Mouse (Mus musculus) limb, embryonic 10.5 days (tissue): Measurements from ENCODE around the gene E130308A19Rik. TPM values are rescaled to one million over a fixed set of nuclear protein-coding genes. Genes with fewer than 3 reads are reported as not detected.

Source experiments
- DNase-seq: peaks from one replicate; pipeline ENCODE4 v3.0.0-alpha.2; 2017; ENCODE audit warnings: low spot score
- H3K27ac ChIP-seq: fragments of 300-500 bp; sonication (generic); 2 replicates; pipeline ENCODE4 v1.5.1; 2016; ENCODE audit warnings: mild to moderate bottlenecking
- H3K27me3 ChIP-seq: fragments of 300-500 bp; sonication (generic); 2 replicates; pipeline ENCODE4 v1.6.1; 2016; ENCODE audit warnings: low read depth, mild to moderate bottlenecking; ENCODE audit not compliant: poor library complexity, severe bottlenecking
- H3K36me3 ChIP-seq: fragments of 300-500 bp; sonication (generic); 2 replicates; pipeline ENCODE4 v1.6.1; 2016; ENCODE audit warnings: mild to moderate bottlenecking, moderate library complexity
- H3K4me1 ChIP-seq: fragments of 300-500 bp; sonication (generic); 2 replicates; pipeline ENCODE4 v1.6.1; 2016
- H3K4me3 ChIP-seq: fragments of 300-500 bp; sonication (generic); 2 replicates; pipeline ENCODE4 v1.5.1; 2016; ENCODE audit warnings: mild to moderate bottlenecking, moderate library complexity
- H3K9me3 ChIP-seq: fragments of 300-500 bp; sonication (generic); replicated peaks from 2 replicates; pipeline ENCODE4 v1.6.1; 2016; ENCODE audit warnings: mild to moderate bottlenecking
- WGBS: fragments of 180-500 bp; shearing (Covaris S2); methylation state at CpG from one replicate; pipeline ENCODE4 v1.1.7; 2016; 5-methylcytosine and 5-hydroxymethylcytosine counted together
- polyA plus RNA-seq: library from polyadenylated mRNA; unstranded; fragments of >200 nt; fragmentation: Nextera tagmentation; extraction: Ambion mirVana; gene quantifications from 2 replicates; pipeline ENCODE4 v1.2.1, GENCODE M21; 2016

Gene E130308A19Rik
- polyA plus RNA-seq, 1 experiment from 2014 or later = 42.6 TPM

DNA sequence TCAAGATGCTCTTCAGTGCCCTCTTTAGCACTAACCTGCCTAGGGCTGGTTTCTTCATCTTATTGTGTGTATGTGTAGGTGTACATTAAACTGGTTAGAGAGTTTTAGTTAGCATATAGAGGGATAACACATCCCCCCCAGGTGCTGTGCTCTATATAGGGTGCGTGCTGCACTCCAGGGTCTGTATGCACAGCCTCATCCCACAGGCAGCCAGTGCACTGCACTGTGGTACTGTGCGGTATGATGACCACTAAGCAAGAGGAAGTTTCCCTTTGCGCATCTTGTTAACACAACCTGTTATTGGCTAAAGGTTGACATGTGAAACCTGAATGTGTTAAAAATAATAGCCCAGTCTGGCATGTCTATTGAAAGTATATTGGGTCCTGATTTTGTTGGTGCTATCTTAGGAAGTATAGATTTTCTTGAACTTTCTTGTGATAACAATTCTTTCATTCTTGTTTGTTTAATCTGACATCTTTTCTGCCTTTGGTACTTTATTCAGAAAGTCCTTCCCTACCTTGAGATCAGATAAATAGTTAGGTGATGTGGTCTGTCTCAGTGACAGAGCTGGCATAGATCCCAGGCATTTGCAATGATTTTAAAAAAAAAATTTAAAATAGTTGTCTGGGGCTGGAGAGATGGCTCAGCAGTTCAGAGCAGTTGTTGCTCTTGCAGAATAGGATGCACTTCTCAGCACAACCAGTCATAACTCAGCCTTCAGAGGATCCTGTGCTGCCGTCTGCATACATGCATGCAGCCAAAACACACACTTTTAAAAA is 73.2 kb downstream of the E130308A19Rik start:
- no peaks in the 10 kb centered on the region for H3K27me3 ChIP-seq
- no peaks in the 10 kb centered on the region for H3K9me3 ChIP-seq
- no peak overlapping the region for H3K27ac ChIP-seq
- no peak for DNase-seq
- no peaks in the 10 kb centered on the region for H3K36me3 ChIP-seq
- H3K4me3 ChIP-seq = no peak overlapping the region
- H3K4me1 ChIP-seq = peaks cover 8% of the 10 kb centered on the region; the same call in 1 of the 2 replicates
- 93% methylated on average over 4 of the region's 4 CpGs for WGBS

DNA sequence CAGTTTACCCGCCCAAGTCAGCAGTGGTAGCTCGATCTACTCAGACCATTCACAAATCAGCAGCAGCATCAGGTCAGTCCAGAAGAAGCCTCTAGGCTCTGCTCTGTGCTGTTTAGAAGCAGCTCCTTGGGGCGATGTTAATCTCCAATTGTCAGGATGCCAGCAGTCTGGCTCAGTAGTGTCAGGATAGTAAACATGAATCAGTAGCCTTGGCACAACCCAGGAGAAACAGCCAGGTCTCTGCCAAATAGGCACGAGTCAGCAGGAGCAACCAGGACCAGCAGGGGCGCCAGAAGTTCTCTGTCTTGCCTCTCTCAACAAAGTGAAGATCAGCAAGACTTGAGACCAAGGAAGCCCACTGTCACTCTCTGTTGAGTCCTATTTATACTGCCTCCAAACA is 83.3 kb downstream of the E130308A19Rik start:
- H3K27ac ChIP-seq = no peak overlapping the region
- no peak for DNase-seq
- H3K4me1 ChIP-seq = peaks cover 45% of the 10 kb centered on the region
- no peaks in the 10 kb centered on the region for H3K9me3 ChIP-seq
- no peaks in the 10 kb centered on the region for H3K27me3 ChIP-seq
- WGBS = 85% methylated on average over 5 of the region's 5 CpGs
- no peak overlapping the region for H3K4me3 ChIP-seq
- H3K36me3 ChIP-seq = peaks cover 3% of the 10 kb centered on the region; the same call in 1 of the 2 replicates

DNA sequence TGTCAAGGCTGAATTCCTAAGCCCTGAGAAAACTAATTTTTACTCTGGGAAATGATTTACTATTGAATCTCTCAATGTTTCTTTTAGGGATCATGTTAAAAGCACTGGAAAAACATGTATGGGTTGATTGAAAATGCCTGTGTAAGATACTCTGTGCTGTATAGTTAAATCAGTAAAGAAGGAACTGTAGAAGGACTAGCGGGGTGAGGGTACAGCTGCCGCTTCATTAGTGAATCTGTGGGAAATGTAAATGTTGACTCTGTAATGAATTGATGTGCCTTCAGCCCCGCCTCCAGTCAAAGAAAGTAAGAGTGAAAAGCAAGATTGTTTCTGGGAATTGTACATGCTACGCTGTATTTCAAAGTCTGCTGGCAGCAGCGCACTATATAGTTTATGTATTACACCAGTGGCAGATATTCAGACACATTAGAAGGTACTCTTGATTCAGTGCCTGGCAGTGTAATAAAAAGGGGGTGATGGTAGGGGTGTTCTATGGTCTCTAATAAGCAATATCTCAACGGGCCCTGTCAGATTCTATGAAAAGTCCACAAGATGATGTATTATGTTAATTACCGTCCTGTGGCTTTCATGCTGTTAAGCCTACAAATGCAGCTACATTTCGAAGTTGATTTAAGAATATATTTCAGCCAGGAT is 84.9 kb downstream of the E130308A19Rik start:
- H3K4me3 ChIP-seq = no peak overlapping the region
- peaks cover 57% of the 10 kb centered on the region for H3K4me1 ChIP-seq
- H3K36me3 ChIP-seq = peaks cover 3% of the 10 kb centered on the region; the same call in 1 of the 2 replicates
- no peak overlapping the region for H3K27ac ChIP-seq
- no peaks in the 10 kb centered on the region for H3K27me3 ChIP-seq
- WGBS = 84% methylated on average over 8 of the region's 8 CpGs
- no peaks in the 10 kb centered on the region for H3K9me3 ChIP-seq
- no peak for DNase-seq

DNA sequence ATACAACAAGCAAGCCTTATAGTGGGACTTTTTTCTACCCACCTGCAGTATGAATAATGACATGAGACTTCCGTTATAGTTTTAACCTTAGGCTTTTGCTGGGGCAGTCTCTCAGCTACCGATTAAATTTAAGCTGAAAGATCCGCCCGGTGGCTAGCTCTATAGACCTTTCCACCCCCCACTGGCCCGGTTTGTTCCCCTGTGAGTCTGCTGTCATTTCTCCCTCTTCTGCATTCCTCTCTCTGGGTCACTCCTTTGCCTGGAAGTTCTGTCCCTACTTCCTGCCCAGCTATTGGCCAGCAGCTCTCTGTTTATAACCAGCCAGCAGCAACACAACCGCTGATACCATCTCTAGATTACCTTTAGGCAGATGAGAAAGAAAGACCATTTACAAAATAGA is 86.4 kb downstream of the E130308A19Rik start:
- H3K27ac ChIP-seq = no peak overlapping the region
- DNase-seq = no peak
- WGBS = 71% methylated on average over 6 of the region's 6 CpGs

DNA sequence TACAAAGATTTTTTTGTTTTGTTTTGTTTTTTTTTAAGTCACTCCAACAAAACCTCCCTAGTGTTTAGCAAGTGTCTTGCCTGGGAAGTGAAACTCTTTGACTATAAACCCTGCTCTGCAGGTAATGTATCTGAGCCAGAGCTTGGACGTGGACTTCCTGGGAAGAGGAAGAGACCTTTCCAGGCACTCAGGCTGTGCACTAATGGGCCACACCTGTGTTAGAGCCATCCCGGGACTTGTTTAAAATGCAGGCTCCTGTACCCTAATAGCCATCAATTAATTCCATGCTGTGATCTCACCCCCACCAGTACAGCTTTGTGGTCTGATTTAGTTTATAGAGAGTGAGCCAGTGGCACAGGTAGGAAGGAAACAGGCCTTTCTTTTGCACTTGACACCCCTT is 86.9 kb downstream of the E130308A19Rik start:
- no peaks in the 10 kb centered on the region for H3K27me3 ChIP-seq
- peaks cover 3% of the 10 kb centered on the region; the same call in 1 of the 2 replicates for H3K36me3 ChIP-seq
- H3K9me3 ChIP-seq = no peaks in the 10 kb centered on the region
- H3K4me1 ChIP-seq = peaks cover 63% of the 10 kb centered on the region
- 32% methylated on average over 2 of the region's 2 CpGs for whole genome bisulfite sequencing
- DNase-seq = no peak
- H3K4me3 ChIP-seq = no peak overlapping the region
- H3K27ac ChIP-seq = no peak overlapping the region

More for the DNA sequence above, 86.4 kb downstream of the E130308A19Rik start:
- no peaks in the 10 kb centered on the region for H3K9me3 ChIP-seq
- H3K36me3 ChIP-seq = peaks cover 3% of the 10 kb centered on the region; the same call in 1 of the 2 replicates
- peaks cover 62% of the 10 kb centered on the region for H3K4me1 ChIP-seq
- H3K4me3 ChIP-seq = no peak overlapping the region
- no peaks in the 10 kb centered on the region for H3K27me3 ChIP-seq

DNA sequence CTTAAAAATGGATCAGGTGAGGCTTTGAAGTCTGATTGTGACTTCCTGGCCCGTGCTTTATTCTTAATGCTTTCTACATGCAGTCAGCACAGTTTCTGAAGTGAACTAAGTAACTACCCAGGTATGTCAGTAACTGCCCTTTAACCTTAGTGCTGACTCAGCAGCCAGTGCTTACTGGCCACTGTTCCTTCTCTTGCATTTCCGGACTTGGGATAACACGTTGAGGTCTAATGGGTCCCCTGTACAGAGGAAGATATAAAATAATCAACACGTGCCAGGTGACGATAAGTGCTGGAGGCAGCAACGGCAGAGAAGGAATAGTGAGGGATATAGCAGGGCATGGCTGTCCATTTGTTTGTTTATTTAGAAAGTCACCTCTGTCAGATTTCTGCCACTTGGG is 88.5 kb downstream of the E130308A19Rik start:
- no peak for DNase-seq
- H3K4me3 ChIP-seq = no peak overlapping the region
- no peaks in the 10 kb centered on the region for H3K27me3 ChIP-seq
- no peaks in the 10 kb centered on the region for H3K9me3 ChIP-seq
- peaks cover 1% of the 10 kb centered on the region for H3K36me3 ChIP-seq
- WGBS = 72% methylated on average over 6 of the region's 6 CpGs
- peaks cover 60% of the 10 kb centered on the region for H3K4me1 ChIP-seq
- H3K27ac ChIP-seq = no peak overlapping the region

DNA sequence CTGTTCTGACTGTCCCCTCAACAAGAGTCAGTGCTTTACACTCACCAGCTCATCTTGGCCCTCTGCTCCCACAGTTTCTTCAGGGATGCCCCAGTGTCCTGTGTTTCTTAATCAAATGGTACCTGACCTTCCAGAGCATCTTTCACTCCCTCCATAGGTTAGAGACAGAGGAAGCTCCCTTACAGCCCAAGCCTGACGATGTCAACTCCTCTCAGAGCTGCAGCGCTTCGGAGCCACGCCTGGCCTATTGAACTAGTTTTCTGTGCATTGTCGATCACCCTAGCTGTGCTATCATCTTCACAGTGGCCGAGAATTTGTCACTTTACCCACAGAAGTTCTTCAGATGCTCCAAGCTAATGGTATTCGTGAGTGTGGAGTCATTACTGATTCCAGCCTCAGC is 88.9 kb downstream of the E130308A19Rik start:
- Histone ChIP-seq H3K27me3 (no peaks in the 10 kb centered on the region), H3K4me3 (no peak overlapping the region), H3K36me3 (peaks cover 6% of the 10 kb centered on the region), H3K9me3 (no peaks in the 10 kb centered on the region), H3K27ac (no peak overlapping the region), H3K4me1 (peaks cover 61% of the 10 kb centered on the region)
- no peak for DNase-seq
- WGBS = 84% methylated on average over 7 of the region's 7 CpGs

DNA sequence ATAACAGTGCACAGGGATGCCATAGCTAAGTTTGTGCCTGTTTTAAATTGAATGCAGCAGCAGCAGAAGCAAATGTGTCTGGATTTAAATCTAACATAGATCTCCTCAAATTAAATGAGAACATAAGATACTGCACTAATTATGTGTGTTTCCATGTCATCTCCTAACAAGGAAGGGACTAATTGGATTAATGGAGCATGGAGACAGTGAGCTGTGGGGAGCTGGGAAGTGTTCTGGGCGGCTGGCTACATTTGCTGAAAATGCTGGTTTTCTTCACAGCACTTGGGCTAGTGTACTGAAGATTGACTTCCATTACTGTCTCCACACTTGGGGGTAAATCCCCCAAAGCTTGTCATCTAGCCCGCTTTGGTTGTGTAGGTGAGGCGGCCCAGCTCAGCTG is 89.5 kb downstream of the E130308A19Rik start:
- WGBS = 85% methylated on average over 3 of the region's 3 CpGs
- Histone ChIP-seq H3K27ac (no peak overlapping the region), H3K4me3 (no peak overlapping the region), H3K27me3 (no peaks in the 10 kb centered on the region), H3K9me3 (no peaks in the 10 kb centered on the region), H3K4me1 (peaks cover 62% of the 10 kb centered on the region), H3K36me3 (peaks cover 12% of the 10 kb centered on the region)
- DNase-seq = no peak

DNA sequence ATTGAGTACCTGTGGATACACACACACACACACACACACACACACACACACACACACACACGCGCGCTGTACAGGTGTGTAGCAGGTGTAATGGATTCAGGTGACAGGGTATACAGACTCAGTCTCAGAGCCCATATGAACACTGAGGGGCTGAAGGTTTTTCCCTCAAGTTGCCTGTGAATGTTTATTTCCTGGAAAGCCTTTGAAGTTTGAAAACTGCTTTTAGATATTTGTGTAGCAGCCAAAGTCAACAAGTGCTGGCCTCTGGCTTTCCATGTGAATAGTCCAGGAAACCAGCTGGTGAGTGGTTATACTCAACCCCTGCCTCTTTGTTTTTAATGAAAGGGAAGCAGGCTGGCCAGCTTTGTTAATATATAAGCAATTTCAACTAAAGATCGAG is 91.3 kb downstream of the E130308A19Rik start:
- 93% methylated on average over 4 of the region's 4 CpGs for WGBS
- no peak for DNase-seq
- H3K9me3 ChIP-seq = no peaks in the 10 kb centered on the region

DNA sequence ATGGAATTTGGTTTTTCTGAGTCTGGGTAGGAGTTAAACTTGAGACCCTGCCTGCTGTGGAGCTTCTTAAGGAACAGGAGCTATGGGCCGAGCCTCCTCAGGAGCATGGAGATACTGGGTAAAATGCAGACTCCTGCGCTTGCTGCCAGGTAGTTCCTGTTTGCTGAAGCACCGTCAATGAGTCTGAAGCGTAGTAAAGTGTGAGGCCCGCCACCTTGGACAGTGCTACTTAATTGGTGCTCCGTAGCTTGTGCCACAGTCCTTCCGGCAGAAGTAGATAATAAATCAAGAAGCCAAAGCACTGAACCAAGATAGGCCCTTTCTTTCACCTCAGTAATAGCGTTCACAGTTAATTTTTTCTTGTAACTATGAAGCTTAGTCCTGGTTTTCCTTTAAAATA is 92.5 kb downstream of the E130308A19Rik start:
- Histone ChIP-seq H3K4me3 (no peak overlapping the region), H3K27ac (no peak overlapping the region), H3K36me3 (peaks cover 14% of the 10 kb centered on the region), H3K9me3 (no peaks in the 10 kb centered on the region), H3K4me1 (peaks cover 48% of the 10 kb centered on the region), H3K27me3 (no peaks in the 10 kb centered on the region)
- DNase-seq = no peak
- WGBS = 52% methylated on average over 8 of the region's 8 CpGs

More for the DNA sequence above, 91.3 kb downstream of the E130308A19Rik start:
- H3K4me1 ChIP-seq = peaks cover 60% of the 10 kb centered on the region
- peaks cover 14% of the 10 kb centered on the region for H3K36me3 ChIP-seq
- no peak overlapping the region for H3K27ac ChIP-seq
- no peak overlapping the region for H3K4me3 ChIP-seq
- no peaks in the 10 kb centered on the region for H3K27me3 ChIP-seq

DNA sequence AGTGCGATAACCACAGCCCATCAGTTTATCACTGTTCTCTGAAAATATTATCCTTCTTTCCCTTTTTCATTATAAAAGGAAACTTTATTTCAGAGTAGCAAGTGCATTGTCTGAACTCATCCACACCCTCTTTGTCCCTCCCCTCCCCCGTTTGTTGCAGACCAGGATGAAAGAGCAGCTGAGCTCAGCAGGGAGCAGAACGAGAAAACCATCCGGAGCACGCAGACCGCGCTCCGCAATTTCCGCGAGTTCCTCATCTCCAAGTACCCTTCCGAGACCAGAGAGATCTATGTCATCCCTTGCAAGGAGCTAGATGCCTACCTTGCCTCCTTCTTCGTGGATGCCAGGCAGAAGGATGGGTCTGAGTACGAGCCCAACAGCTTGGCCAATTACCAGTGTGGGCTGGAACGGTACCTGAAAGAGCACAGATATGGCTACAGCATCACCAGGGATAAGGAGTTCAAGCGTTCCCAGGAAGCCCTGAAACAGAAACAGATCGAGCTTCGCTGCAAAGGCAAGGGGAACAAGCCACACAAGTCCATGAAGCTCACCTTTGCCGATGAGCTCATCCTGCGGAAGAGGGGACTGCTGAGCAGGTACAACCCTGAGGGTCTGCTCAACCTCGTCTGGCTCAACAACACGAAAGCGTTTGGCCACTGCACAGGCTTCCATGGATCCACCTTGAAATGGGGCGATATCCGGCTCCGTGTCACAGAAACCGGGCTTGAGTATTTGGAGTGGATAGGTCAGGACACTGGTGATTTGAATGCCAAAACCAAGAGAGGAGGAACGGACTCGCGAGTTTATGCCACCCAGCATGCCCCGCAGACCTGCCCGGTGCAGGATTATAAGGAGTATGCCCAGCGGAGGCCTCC is 93.7 kb downstream of the E130308A19Rik start:
- Histone ChIP-seq H3K36me3 (peaks cover 14% of the 10 kb centered on the region), H3K27me3 (no peaks in the 10 kb centered on the region), H3K4me1 (peaks cover 38% of the 10 kb centered on the region), H3K4me3 (no peak overlapping the region), H3K27ac (no peak overlapping the region), H3K9me3 (no peaks in the 10 kb centered on the region)
- 87% methylated on average over 32 of the region's 32 CpGs for WGBS
- DNase-seq = no peak

DNA sequence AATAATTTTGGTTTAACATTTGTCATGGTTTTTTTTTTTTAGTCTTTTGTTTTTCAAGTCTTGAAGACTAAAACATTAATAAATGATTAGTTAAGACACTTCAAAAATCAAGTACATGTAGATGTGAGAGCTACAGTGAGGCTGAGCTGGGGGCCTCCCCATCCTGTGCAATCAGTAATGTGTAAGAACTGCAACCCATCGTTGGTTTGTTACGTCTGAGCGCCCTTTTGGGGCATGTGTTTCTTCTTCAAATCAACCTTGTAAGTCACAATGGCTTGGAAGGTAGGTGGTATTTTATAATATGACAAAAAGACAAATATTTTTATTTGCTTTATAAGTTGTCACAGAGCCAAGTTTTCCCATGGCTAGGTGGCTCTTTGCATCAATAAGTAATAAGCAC is 95.8 kb downstream of the E130308A19Rik start:
- WGBS = 89% methylated on average over 3 of the region's 3 CpGs

More for the DNA sequence above, 95.8 kb downstream of the E130308A19Rik start:
- H3K9me3 ChIP-seq = no peaks in the 10 kb centered on the region
- no peak overlapping the region for H3K27ac ChIP-seq
- DNase-seq = no peak
- peaks cover 24% of the 10 kb centered on the region for H3K4me1 ChIP-seq
- peaks cover 14% of the 10 kb centered on the region for H3K36me3 ChIP-seq
- H3K4me3 ChIP-seq = no peak overlapping the region
- no peaks in the 10 kb centered on the region for H3K27me3 ChIP-seq
